Mouse (Mus musculus): ENCODE results near the gene Rtkn.

DNA sequence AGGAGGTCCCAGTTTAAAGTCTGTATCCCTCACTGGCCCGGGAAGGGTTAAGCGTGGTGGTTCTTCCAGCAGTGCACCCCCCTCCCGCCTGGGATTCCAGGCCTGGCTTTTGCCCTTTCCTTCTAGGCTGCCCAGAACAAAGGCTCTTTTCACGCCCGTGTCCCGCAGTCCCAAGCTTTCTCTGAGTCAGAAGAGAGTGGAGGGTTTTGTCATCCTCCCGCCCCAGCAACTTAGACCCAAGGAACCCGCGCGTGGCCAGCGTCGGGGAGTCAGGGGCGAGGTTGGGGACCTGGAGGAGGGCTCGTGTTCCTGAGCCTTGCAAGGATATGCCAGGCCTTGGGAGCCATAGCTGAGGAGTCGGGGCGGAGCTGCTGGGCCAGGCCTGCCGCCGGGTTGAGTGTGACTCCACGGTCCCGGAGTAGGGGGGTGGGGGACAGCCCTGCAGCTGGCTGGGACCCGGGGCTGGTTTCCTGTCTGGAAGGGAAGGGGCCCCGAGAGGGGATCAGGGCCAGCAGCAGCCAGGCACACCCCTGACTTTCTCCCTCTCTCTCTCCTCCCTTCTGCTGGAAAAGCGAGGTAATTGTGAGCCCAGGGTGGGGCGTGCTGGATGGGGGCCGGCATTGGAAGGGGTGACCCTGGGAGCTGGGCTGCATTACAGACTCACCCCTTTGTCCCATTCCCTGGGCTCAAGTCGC, 1.8 kb downstream of the Rtkn start:
- TF ChIP-seq POLR2A (IDR thresholded peaks at IDR 0.05; ENCODE audit: insufficient read depth, low read depth, low read length) = no peak; the same call in 1 of the 2 replicates
- no peak for TF ChIP-seq CTCF (IDR thresholded peaks at IDR 0.05)
